Mouse (Mus musculus): ENCODE data around the gene Ppm1h. TPM values are rescaled to one million over a fixed set of nuclear protein-coding genes. Genes with fewer than 3 reads are reported as not detected.
A peak's percentile ranks its signal among the peaks of the same experiment; 100 is the strongest.

The Ppm1h gene
- polyA plus RNA-seq, 1 experiment from 2014 or later, result 5.1 TPM

- no peak overlapping the region for H3K9ac ChIP-seq (ENCODE audit: low read depth, low read length)
- no peaks in the 10 kb centered on the region for H3K27me3 ChIP-seq (replicated peaks; ENCODE audit: control insufficient read depth, insufficient read depth, low read length)
- DNase-seq (ENCODE audit: low spot score) (no peak), ATAC-seq (ENCODE audit: low read depth) (no peak)
- 41% methylated on average over 2 of the region's 2 CpGs for WGBS
- no peak overlapping the region for H3K4me2 ChIP-seq (ENCODE audit: low read depth, low read length)
- peaks cover 21% of the 10 kb centered on the region for H3K4me1 ChIP-seq (ENCODE audit: control insufficient read depth, insufficient read depth, low read length)
- H3K4me3 ChIP-seq (ENCODE audit: low read depth, low read length), result no peak overlapping the region
- H3K27ac ChIP-seq (replicated peaks; ENCODE audit: low read depth, low read length), result peak overlapping the region; percentile 67
- peaks cover 11% of the 10 kb centered on the region for H3K9me3 ChIP-seq (ENCODE audit: control insufficient read depth, low read length)
- H3K36me3 ChIP-seq (ENCODE audit: control insufficient read depth, insufficient read depth, low read length), result no peaks in the 10 kb centered on the region
Measured at GRCm38 (mm10) chr10:122805866-122806265, 127.3 kb downstream of the Ppm1h start.

GRCm38 (mm10) chr10:122807127-122808105, 128.9 kb downstream of the Ppm1h start:
- Histone ChIP-seq H3K9me3 (ENCODE audit: control insufficient read depth, low read length) (peaks cover 11% of the 10 kb centered on the region), H3K4me2 (ENCODE audit: low read depth, low read length) (0 out of 2 replicates have a peak overlapping the region, but pooled peaks have one; percentile 0), H3K9ac (ENCODE audit: low read depth, low read length) (no peak overlapping the region; the same call in 1 of the 2 replicates), H3K4me1 (ENCODE audit: control insufficient read depth, insufficient read depth, low read length) (peaks cover 21% of the 10 kb centered on the region), H3K27me3 (replicated peaks; ENCODE audit: control insufficient read depth, insufficient read depth, low read length) (no peaks in the 10 kb centered on the region), H3K36me3 (ENCODE audit: control insufficient read depth, insufficient read depth, low read length) (no peaks in the 10 kb centered on the region), H3K4me3 (ENCODE audit: low read depth, low read length) (no peak overlapping the region), H3K27ac (replicated peaks; ENCODE audit: low read depth, low read length) (peak overlapping the region; percentile 78)
- peak; percentile 31; the same call in 1 of the 2 replicates for ATAC-seq (ENCODE audit: low read depth)
- 24% methylated on average over 9 of the region's 9 CpGs for WGBS
- peak; percentile 92 for DNase-seq (ENCODE audit: low spot score)

GRCm38 (mm10) chr10:122808186-122808585, 129.6 kb downstream of the Ppm1h start:
- no peak overlapping the region; the same call in 1 of the 2 replicates for H3K9ac ChIP-seq (ENCODE audit: low read depth, low read length)
- H3K9me3 ChIP-seq (ENCODE audit: control insufficient read depth, low read length), result peaks cover 11% of the 10 kb centered on the region
- WGBS, result 53% methylated on average over 4 of the region's 4 CpGs
- peaks cover 21% of the 10 kb centered on the region for H3K4me1 ChIP-seq (ENCODE audit: control insufficient read depth, insufficient read depth, low read length)
- no peak for DNase-seq (ENCODE audit: low spot score)
- no peaks in the 10 kb centered on the region for H3K27me3 ChIP-seq (replicated peaks; ENCODE audit: control insufficient read depth, insufficient read depth, low read length)
- no peak for ATAC-seq (ENCODE audit: low read depth)
- peak overlapping the region; percentile 78 for H3K27ac ChIP-seq (replicated peaks; ENCODE audit: low read depth, low read length)
- H3K4me3 ChIP-seq (ENCODE audit: low read depth, low read length), result no peak overlapping the region
- H3K4me2 ChIP-seq (ENCODE audit: low read depth, low read length), result no peak overlapping the region
- H3K36me3 ChIP-seq (ENCODE audit: control insufficient read depth, insufficient read depth, low read length), result no peaks in the 10 kb centered on the region

GRCm38 (mm10) chr10:122809851-122810250, 131.3 kb downstream of the Ppm1h start:
- H3K4me1 ChIP-seq (ENCODE audit: control insufficient read depth, insufficient read depth, low read length), result peaks cover 21% of the 10 kb centered on the region
- H3K9ac ChIP-seq (ENCODE audit: low read depth, low read length), result no peak overlapping the region
- no peak overlapping the region for H3K4me2 ChIP-seq (ENCODE audit: low read depth, low read length)
- H3K27ac ChIP-seq (replicated peaks; ENCODE audit: low read depth, low read length), result no peak overlapping the region
- no peaks in the 10 kb centered on the region for H3K27me3 ChIP-seq (replicated peaks; ENCODE audit: control insufficient read depth, insufficient read depth, low read length)
- peaks cover 5% of the 10 kb centered on the region for H3K9me3 ChIP-seq (ENCODE audit: control insufficient read depth, low read length)
- ATAC-seq (ENCODE audit: low read depth), result no peak
- 67% methylated on average over 8 of the region's 8 CpGs for WGBS
- no peaks in the 10 kb centered on the region for H3K36me3 ChIP-seq (ENCODE audit: control insufficient read depth, insufficient read depth, low read length)
- H3K4me3 ChIP-seq (ENCODE audit: low read depth, low read length), result no peak overlapping the region
- DNase-seq (ENCODE audit: low spot score), result no peak

- Histone ChIP-seq H3K4me2 (ENCODE audit: low read depth, low read length) (no peak overlapping the region), H3K4me3 (ENCODE audit: low read depth, low read length) (no peak overlapping the region), H3K27ac (replicated peaks; ENCODE audit: low read depth, low read length) (no peak overlapping the region; the same call in 1 of the 2 replicates), H3K9ac (ENCODE audit: low read depth, low read length) (no peak overlapping the region), H3K36me3 (ENCODE audit: control insufficient read depth, insufficient read depth, low read length) (no peaks in the 10 kb centered on the region), H3K27me3 (replicated peaks; ENCODE audit: control insufficient read depth, insufficient read depth, low read length) (no peaks in the 10 kb centered on the region), H3K9me3 (ENCODE audit: control insufficient read depth, low read length) (no peaks in the 10 kb centered on the region), H3K4me1 (ENCODE audit: control insufficient read depth, insufficient read depth, low read length) (no peaks in the 10 kb centered on the region)
- peak; percentile 70; the same call in 1 of the 2 replicates for ATAC-seq (ENCODE audit: low read depth)
- 53% methylated on average over 14 of the region's 14 CpGs for WGBS
- peak; percentile 73 for DNase-seq (ENCODE audit: low spot score)
Measured at GRCm38 (mm10) chr10:122815094-122815493, 136.5 kb downstream of the Ppm1h start.

GRCm38 (mm10) chr10:122817741-122818140, 139.2 kb downstream of the Ppm1h start:
- ATAC-seq (ENCODE audit: low read depth), result no peak
- Histone ChIP-seq H3K4me1 (ENCODE audit: control insufficient read depth, insufficient read depth, low read length) (no peaks in the 10 kb centered on the region), H3K4me3 (ENCODE audit: low read depth, low read length) (no peak overlapping the region), H3K27ac (replicated peaks; ENCODE audit: low read depth, low read length) (no peak overlapping the region; the same call in 1 of the 2 replicates), H3K4me2 (ENCODE audit: low read depth, low read length) (no peak overlapping the region), H3K9me3 (ENCODE audit: control insufficient read depth, low read length) (no peaks in the 10 kb centered on the region), H3K9ac (ENCODE audit: low read depth, low read length) (no peak overlapping the region), H3K27me3 (replicated peaks; ENCODE audit: control insufficient read depth, insufficient read depth, low read length) (no peaks in the 10 kb centered on the region), H3K36me3 (ENCODE audit: control insufficient read depth, insufficient read depth, low read length) (no peaks in the 10 kb centered on the region)
- 76% methylated on average over 8 of the region's 8 CpGs for WGBS
- no peak for DNase-seq (ENCODE audit: low spot score)

- no peaks in the 10 kb centered on the region for H3K36me3 ChIP-seq (ENCODE audit: control insufficient read depth, insufficient read depth, low read length)
- WGBS, result 90% methylated on average over 6 of the region's 6 CpGs
- no peak overlapping the region for H3K9ac ChIP-seq (ENCODE audit: low read depth, low read length)
- no peak overlapping the region for H3K4me2 ChIP-seq (ENCODE audit: low read depth, low read length)
- DNase-seq (ENCODE audit: low spot score) (no peak), ATAC-seq (ENCODE audit: low read depth) (no peak)
- no peaks in the 10 kb centered on the region for H3K27me3 ChIP-seq (replicated peaks; ENCODE audit: control insufficient read depth, insufficient read depth, low read length)
- H3K4me3 ChIP-seq (ENCODE audit: low read depth, low read length), result no peak overlapping the region
- H3K9me3 ChIP-seq (ENCODE audit: control insufficient read depth, low read length), result no peaks in the 10 kb centered on the region
- no peaks in the 10 kb centered on the region; the same call in 1 of the 2 replicates for H3K4me1 ChIP-seq (ENCODE audit: control insufficient read depth, insufficient read depth, low read length)
- H3K27ac ChIP-seq (replicated peaks; ENCODE audit: low read depth, low read length), result no peak overlapping the region
Measured at GRCm38 (mm10) chr10:122819808-122820207, 141.2 kb downstream of the Ppm1h start.

GRCm38 (mm10) chr10:122821549-122821948, 143.0 kb downstream of the Ppm1h start:
- ATAC-seq (ENCODE audit: low read depth), result no peak
- no peak overlapping the region for H3K4me2 ChIP-seq (ENCODE audit: low read depth, low read length)
- WGBS, result 81% methylated on average over 6 of the region's 6 CpGs
- no peak overlapping the region for H3K9ac ChIP-seq (ENCODE audit: low read depth, low read length)
- H3K27me3 ChIP-seq (replicated peaks; ENCODE audit: control insufficient read depth, insufficient read depth, low read length), result no peaks in the 10 kb centered on the region
- no peak overlapping the region for H3K27ac ChIP-seq (replicated peaks; ENCODE audit: low read depth, low read length)
- peaks cover 3% of the 10 kb centered on the region; the same call in 1 of the 2 replicates for H3K4me1 ChIP-seq (ENCODE audit: control insufficient read depth, insufficient read depth, low read length)
- H3K9me3 ChIP-seq (ENCODE audit: control insufficient read depth, low read length), result no peaks in the 10 kb centered on the region
- no peak for DNase-seq (ENCODE audit: low spot score)
- no peak overlapping the region for H3K4me3 ChIP-seq (ENCODE audit: low read depth, low read length)
- H3K36me3 ChIP-seq (ENCODE audit: control insufficient read depth, insufficient read depth, low read length), result no peaks in the 10 kb centered on the region

Measured in embryonic facial prominence, embryonic 14.5 days (tissue).